Mouse (Mus musculus) forebrain, embryonic 11.5 days (tissue): ENCODE measurements around the gene Cox7b. TPM values are rescaled to one million over a fixed set of nuclear protein-coding genes. Genes with fewer than 3 reads are reported as not detected.

Source experiments
- ATAC-seq: fragments of 200-750 bp; cut with Nextera tagmentation; replicated peaks from 2 replicates; pipeline ENCODE4 v1.8.0; 2017; ENCODE audit warnings: moderate TSS enrichment; ENCODE audit not compliant: low FRiP score
- DNase-seq: peaks from one replicate; pipeline ENCODE4 v3.0.0-alpha.2; 2017; ENCODE audit warnings: low spot score
- H3K27ac ChIP-seq: fragments of 300-500 bp; sonication (generic); 2 replicates; pipeline ENCODE4 v1.5.1; 2014; ENCODE audit warnings: low read depth, low read length
- H3K27me3 ChIP-seq: fragments of 300-500 bp; sonication (generic); 2 replicates; pipeline ENCODE4 v1.6.1; 2014; ENCODE audit warnings: mild to moderate bottlenecking, low read length, mixed read lengths; ENCODE audit not compliant: control insufficient read depth, insufficient read depth
- H3K36me3 ChIP-seq: fragments of 300-500 bp; sonication (generic); 2 replicates; pipeline ENCODE4 v1.6.1; 2014; ENCODE audit warnings: mild to moderate bottlenecking, low read length, moderate library complexity, mixed read lengths; ENCODE audit not compliant: control insufficient read depth, insufficient read depth
- H3K4me1 ChIP-seq: fragments of 300-500 bp; sonication (generic); replicated peaks from 2 replicates; pipeline ENCODE4 v1.6.1; 2014; ENCODE audit warnings: low read length, mixed read lengths; ENCODE audit not compliant: control insufficient read depth, insufficient read depth
- H3K4me2 ChIP-seq: fragments of 300-500 bp; sonication (generic); 2 replicates; pipeline ENCODE4 v1.6.1; 2014; ENCODE audit warnings: low read depth, mild to moderate bottlenecking, low read length, moderate library complexity, mixed read lengths; ENCODE audit not compliant: severe bottlenecking
- H3K4me3 ChIP-seq: fragments of 300-500 bp; sonication (generic); 2 replicates; pipeline ENCODE4 v1.5.1; 2014; ENCODE audit warnings: low read depth, low read length
- H3K9ac ChIP-seq: fragments of 300-500 bp; sonication (generic); 2 replicates; pipeline ENCODE4 v1.6.1; 2014; ENCODE audit warnings: low read length
- H3K9me3 ChIP-seq: fragments of 300-500 bp; sonication (generic); 2 replicates; pipeline ENCODE4 v1.6.1; 2016; ENCODE audit warnings: low read length, mixed read lengths; ENCODE audit not compliant: control insufficient read depth
- WGBS: fragments of 180-500 bp; shearing (Covaris S2); extraction: QIAGEN DNeasy Blood & Tissue Kit; methylation state at CpG from one replicate; pipeline ENCODE4 v1.1.7; 2014; 5-methylcytosine and 5-hydroxymethylcytosine counted together
- polyA plus RNA-seq: library from polyadenylated mRNA; unstranded; fragments of >200 nt; fragmentation: Nextera tagmentation; extraction: Ambion mirVana; gene quantifications from 2 replicates; pipeline ENCODE4 v1.2.1, GENCODE M21; 2014

The Cox7b gene
- polyA plus RNA-seq, 1 experiment from 2014 or later, result 277 TPM

- Histone ChIP-seq H3K9me3 (no peaks in the 10 kb centered on the region), H3K4me3 (no peak overlapping the region), H3K27ac (no peak overlapping the region), H3K36me3 (no peaks in the 10 kb centered on the region; the same call in 1 of the 2 replicates), H3K4me1 (no peaks in the 10 kb centered on the region), H3K9ac (no peak overlapping the region), H3K27me3 (no peaks in the 10 kb centered on the region), H3K4me2 (no peak overlapping the region)
- 88% methylated on average over 4 of the region's 4 CpGs for WGBS
- ATAC-seq (no peak), DNase-seq (no peak)
These were observed 2.0 kb downstream of the Cox7b start for GRCm38 (mm10) chrX:106017516-106017915.

GRCm38 (mm10) chrX:106026418-106027342 lies 11.2 kb downstream of the Cox7b start, which contains the start of gene Atp7a:
Atp7a (plus strand) TSS chrX:106027276.
- 20% methylated on average over 36 of the region's 36 CpGs for WGBS
- peak; percentile 97 for ATAC-seq

GRCm38 (mm10) chrX:106027343-106027674 lies 11.8 kb downstream of the Cox7b start:
- Histone ChIP-seq H3K4me1 (no peaks in the 10 kb centered on the region), H3K27me3 (no peaks in the 10 kb centered on the region), H3K4me2 (peak overlapping the region; percentile 43; the same call in 1 of the 2 replicates), H3K27ac (no peak overlapping the region), H3K9ac (peak overlapping the region; percentile 55), H3K4me3 (peak overlapping the region; percentile 47), H3K9me3 (no peaks in the 10 kb centered on the region), H3K36me3 (no peaks in the 10 kb centered on the region)
- DNase-seq (no peak), ATAC-seq (no peak; the same call in 1 of the 2 replicates)
- 19% methylated on average over 8 of the region's 8 CpGs for WGBS

More at GRCm38 (mm10) chrX:106026418-106027342, 11.2 kb downstream of the Cox7b start, which contains the start of gene Atp7a:
- peak within 1 kb of the TSS; percentile 43; the same call in 1 of the 2 replicates for H3K4me2 ChIP-seq
- H3K4me3 ChIP-seq, result peak within 1 kb of the TSS; percentile 47
- peak; percentile 94 for DNase-seq
- no peaks in the 10 kb centered on the region for H3K9me3 ChIP-seq
- no peaks in the 10 kb centered on the region for H3K27me3 ChIP-seq
- H3K36me3 ChIP-seq, result no peaks in the 10 kb centered on the region
- no peak within 1 kb of the TSS for H3K27ac ChIP-seq
- H3K9ac ChIP-seq, result peak within 1 kb of the TSS; percentile 55
- H3K4me1 ChIP-seq, result no peaks in the 10 kb centered on the region

- Histone ChIP-seq H3K4me2 (no peak overlapping the region), H3K27ac (no peak overlapping the region), H3K9me3 (no peaks in the 10 kb centered on the region), H3K9ac (no peak overlapping the region), H3K4me3 (no peak overlapping the region), H3K36me3 (no peaks in the 10 kb centered on the region), H3K4me1 (no peaks in the 10 kb centered on the region), H3K27me3 (no peaks in the 10 kb centered on the region)
- DNase-seq (no peak), ATAC-seq (no peak)
- 84% methylated on average over 5 of the region's 5 CpGs for WGBS
These were observed 14.7 kb downstream of the Cox7b start for GRCm38 (mm10) chrX:106030176-106030575.

- no peak overlapping the region for H3K27ac ChIP-seq
- H3K9ac ChIP-seq, result no peak overlapping the region
- no peak overlapping the region for H3K4me3 ChIP-seq
- DNase-seq (no peak), ATAC-seq (no peak)
- no peaks in the 10 kb centered on the region for H3K27me3 ChIP-seq
- no peaks in the 10 kb centered on the region for H3K4me1 ChIP-seq
- H3K9me3 ChIP-seq, result no peaks in the 10 kb centered on the region
- H3K36me3 ChIP-seq, result no peaks in the 10 kb centered on the region
- no peak overlapping the region for H3K4me2 ChIP-seq
These were observed 15.6 kb downstream of the Cox7b start for GRCm38 (mm10) chrX:106031124-106031523.

- Histone ChIP-seq H3K4me1 (no peaks in the 10 kb centered on the region), H3K9me3 (no peaks in the 10 kb centered on the region), H3K4me3 (no peak overlapping the region), H3K27ac (no peak overlapping the region), H3K4me2 (no peak overlapping the region), H3K27me3 (no peaks in the 10 kb centered on the region), H3K9ac (no peak overlapping the region), H3K36me3 (no peaks in the 10 kb centered on the region)
- ATAC-seq, result no peak
- no peak for DNase-seq
- WGBS, result 78% methylated on average over 2 of the region's 2 CpGs
These were observed 20.2 kb downstream of the Cox7b start for GRCm38 (mm10) chrX:106035727-106036126.

GRCm38 (mm10) chrX:106037185-106037752 lies 21.8 kb downstream of the Cox7b start:
- WGBS, result 89% methylated on average over 3 of the region's 3 CpGs

GRCm38 (mm10) chrX:106043863-106044617 lies 28.5 kb downstream of the Cox7b start:
- no peak for DNase-seq
- Histone ChIP-seq H3K4me3 (no peak overlapping the region), H3K9ac (no peak overlapping the region), H3K27me3 (no peaks in the 10 kb centered on the region; the same call in 1 of the 2 replicates), H3K27ac (no peak overlapping the region), H3K4me1 (no peaks in the 10 kb centered on the region), H3K4me2 (no peak overlapping the region), H3K9me3 (no peaks in the 10 kb centered on the region), H3K36me3 (no peaks in the 10 kb centered on the region)
- ATAC-seq, result no peak
- WGBS, result 71% methylated on average over 8 of the region's 8 CpGs

More at GRCm38 (mm10) chrX:106037185-106037752, 21.8 kb downstream of the Cox7b start:
- no peak overlapping the region for H3K4me3 ChIP-seq
- DNase-seq (no peak), ATAC-seq (no peak)
- no peak overlapping the region for H3K4me2 ChIP-seq
- no peaks in the 10 kb centered on the region for H3K27me3 ChIP-seq
- no peak overlapping the region for H3K27ac ChIP-seq
- no peak overlapping the region for H3K9ac ChIP-seq
- no peaks in the 10 kb centered on the region for H3K36me3 ChIP-seq
- H3K9me3 ChIP-seq, result no peaks in the 10 kb centered on the region
- H3K4me1 ChIP-seq, result no peaks in the 10 kb centered on the region
